Mouse (Mus musculus) cerebellum, adult (tissue): Measurements from ENCODE around the gene Phf5a.

Experiments used
- ATAC-seq: cut with Nextera tagmentation; 2 replicates; pipeline ENCODE4 v1.9.2; 2017; ENCODE audit warnings: mild to moderate bottlenecking, moderate library complexity, mixed read lengths; ENCODE audit not compliant: insufficient number of reproducible peaks, low FRiP score, low TSS enrichment

Phf5a gene

DNA sequence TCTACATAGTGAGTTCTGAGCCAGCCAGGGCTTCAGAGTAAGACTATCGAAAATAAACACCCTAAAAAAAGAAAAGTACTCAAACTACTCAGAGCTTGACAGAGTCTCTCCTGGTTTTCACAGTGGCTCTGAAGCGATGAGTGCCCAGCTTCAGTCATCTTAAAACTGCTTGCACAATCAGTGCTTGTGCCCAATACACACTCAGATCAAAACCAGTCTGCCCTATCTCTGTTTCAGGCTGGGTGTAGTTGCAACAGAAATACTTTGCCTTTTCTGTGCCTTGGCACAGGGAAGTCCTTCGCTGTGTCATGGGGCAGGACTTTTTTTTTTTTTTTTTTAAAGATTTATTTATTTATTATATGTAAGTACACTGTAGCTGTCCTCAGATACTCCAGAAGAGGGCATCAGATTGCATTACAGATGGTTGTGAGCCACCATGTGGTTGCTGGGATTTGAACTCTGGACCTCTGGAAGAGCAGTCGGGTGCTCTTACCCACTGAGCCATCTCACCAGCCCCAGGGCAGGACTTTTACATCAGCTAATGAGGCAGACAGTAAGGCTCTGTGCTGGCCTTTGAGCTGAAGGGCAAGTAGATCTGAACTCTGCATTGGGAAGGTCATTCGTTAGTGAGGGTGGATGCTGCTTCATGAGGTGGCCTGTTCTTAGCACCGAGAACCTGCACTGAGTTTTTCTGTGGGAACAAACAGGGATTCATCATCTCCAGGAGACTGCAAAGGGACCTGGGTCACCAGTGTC lies 15.3 kb upstream of the Phf5a start:
- no peak for ATAC-seq

GRCm38 (mm10) chr15:81885418-81885934 lies 13.8 kb upstream of the Phf5a start:
- no peak for ATAC-seq

- ATAC-seq: no peak
These were observed 10.6 kb upstream of the Phf5a start for GRCm38 (mm10) chr15:81882348-81882747.

DNA sequence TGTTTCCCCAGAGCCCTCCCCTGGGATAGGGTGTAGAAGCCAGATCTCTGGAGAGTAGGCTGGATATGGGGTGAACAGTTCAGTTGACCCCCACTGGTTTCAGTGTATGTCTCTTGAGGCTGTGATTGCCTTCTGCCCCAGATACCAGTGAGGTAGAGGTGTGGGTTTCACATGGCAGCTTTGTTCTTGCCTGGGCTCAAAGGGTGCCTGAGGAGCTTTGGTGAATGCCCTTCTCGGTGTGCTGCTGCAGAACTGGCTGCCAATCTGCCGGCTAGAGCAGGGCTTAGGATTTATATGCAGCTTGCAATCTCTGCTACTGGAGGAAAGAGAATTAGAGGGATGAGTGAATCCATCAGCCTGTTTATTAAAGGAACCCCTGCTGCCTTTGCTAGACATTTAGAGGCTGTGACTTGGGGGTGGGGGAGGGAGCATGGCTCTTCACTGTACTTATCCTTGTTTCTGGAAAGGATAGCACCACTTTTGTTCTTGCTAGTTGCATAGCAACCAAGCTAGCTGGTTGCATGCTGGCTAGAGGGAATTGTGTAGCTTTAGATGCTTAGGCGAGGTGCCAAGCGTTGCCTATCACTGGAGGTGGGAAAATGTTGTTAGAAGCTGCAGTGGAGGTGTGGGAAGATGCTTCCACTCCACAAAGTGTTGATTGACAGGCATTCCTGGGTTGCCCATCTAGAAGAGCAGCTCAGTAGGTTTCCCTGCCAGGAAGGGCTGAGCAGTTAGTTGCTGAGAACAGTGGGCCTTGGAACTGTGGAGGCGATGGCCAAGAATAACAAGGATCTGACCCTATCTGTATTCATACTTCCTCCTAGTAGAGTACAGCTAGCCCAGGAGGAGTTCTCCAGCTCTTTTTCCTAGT lies 8.1 kb upstream of the Phf5a start:
- no peak for ATAC-seq

DNA sequence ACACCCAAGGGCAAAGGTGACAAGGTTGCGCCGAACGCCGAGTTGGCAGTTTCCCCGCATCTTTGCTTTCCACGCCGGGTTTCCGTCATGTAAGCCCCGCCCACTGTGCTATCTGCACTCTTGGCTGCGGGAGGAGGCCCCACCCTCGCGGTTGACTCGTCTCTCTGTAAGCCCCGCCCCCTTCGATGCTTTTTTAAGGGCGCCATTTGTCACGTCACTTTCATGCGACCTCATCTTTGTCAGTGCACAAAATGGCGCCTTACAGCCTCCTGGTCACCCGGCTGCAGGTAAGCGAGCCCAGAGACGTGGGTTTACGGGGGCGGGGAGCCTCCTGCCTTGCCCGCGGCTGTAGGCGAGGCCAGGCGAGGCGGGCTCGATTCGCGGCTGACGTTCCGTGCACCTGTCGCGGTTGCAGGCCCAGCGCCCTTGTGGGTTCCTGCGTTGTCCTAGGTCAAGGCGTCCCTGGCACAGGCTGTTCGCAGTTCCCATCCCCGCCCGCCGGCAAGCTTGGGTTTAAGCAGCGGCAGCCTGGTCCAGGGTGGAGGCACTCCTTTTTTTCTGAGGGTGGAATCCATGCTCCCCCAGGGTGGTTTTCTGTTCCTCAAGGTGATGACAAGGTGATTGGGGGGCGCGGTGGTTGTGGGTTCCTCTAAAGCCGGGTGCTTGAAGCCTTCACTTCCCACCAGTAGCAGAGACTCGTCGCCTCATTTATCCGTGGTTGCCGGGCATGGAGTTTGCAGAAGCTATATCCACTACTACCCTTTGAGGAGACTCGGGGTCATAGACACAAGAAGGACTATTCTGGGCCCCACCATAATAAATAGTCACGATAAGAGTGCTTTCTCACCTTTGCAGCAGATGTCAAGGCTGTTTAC lies 788 bp upstream of the Phf5a start, which contains the start of gene Aco2:
Gene Aco2 (plus strand): TSS at position 48 of the 875 bp plus-strand sequence.
- ATAC-seq: peak; percentile 75

DNA sequence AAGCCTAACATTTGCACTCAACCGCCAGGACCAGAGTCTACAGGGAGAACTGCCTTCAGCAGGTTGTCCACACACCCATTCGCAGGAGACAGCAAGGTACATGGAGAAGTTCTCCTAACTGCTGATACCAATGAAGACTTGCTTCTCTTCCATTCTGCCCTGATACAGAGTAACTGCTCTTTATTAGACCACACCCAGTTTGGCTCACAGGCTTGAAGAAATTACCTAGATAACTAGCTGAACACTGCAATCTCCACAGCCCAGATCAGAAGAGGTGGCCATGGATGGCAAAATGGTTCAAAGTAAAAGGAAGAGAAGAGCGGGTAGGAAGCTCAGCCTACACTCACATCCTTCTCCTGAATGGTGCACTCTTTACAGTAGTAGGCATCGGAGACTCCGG lies 1.7 kb downstream of the Phf5a start:
- ATAC-seq: no peak

DNA sequence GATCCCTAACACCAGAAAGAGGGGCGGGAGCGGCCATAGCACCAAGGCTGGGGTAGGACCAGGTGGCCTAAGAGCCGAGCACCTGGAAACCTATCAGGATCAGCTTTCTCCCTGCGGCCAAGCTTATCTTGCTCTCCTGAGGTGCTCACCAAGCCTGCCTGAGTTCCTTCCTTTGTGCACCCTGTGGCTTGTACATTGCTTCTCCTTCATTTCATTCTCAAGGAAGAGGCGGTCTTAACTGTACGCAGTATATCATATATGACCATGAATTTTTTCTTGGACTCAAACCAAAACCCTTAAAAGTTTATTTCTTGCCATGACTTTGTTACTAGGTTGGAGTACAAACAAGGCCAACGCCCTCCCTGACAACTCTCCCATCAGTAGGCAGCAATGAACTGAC lies 7.5 kb downstream of the Phf5a start:
- ATAC-seq: no peak

DNA sequence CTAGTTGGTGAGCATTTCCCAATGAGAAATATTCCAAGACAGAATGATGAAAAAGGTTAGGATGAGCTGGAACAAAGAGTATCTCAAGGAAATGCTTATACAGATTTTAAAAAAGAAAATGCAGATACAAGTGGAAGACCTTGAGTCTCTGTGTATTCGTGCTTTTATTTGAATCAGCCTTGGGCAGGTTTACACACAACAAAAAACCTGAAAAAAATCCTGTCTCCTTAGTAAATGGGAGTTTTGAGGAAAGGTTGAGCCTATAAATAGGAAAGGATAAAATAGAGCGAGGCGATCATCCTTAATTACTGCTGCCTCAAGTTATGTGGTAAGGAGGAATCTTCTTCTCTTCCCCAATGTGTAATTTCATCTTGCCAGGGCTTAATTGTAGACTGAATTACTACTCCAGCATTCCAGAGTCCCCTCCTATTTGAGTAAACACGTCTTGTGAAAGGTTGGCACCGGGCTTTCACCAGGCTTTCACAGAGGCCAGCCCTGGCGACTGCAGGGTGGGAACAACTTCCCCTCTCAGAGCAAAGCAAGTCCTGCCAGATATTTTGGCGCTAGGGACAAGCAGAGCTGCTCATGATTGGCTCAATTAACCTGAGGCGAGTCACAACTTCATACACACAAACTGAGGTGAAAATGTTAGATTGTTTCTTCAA lies 11.1 kb downstream of the Phf5a start:
- no peak for ATAC-seq

DNA sequence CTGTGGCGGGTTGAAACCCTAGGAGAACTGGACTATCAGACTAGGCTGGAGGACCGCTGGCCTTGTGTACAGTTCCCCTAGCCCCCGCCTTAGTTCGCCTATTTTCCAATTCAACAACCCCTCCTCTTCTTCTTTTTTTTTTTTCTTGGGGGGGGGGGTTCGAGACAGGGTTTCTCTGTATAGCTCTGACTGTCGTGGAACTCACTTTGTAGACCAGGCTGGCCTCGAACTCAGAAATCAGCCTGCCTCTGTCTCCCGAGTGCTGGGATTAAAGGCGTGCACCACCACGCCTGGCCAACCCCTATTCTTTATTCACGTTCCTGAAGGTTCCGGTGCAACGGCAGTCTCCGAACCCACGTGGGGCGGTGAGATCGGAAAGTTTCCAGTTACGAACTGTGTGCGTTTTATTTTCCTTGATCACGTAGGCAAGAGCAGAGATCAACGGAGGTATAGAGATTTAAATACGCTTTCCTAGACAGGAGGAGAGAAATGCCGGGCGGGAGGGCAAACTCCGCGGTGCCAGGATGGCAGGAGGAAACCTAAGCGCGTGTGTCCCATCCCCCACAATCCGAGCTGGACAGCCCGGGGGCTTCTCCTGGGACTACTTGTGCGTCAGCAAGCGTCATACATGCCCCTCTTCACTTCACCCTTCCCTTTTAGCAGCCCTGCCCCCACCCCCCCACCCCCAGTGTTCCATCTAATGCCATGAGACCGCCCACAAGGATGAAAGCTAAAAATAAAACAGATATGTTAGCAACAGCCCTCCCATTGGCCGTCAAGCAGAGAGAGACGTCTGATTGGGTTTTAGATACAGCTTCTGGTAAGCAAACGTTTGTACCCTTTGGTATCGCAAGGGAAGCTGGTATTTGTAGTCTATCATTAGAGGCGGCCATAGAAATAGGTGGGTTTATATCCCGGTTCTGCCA lies 12.1 kb downstream of the Phf5a start:
- peak; percentile 64 for ATAC-seq

GRCm38 (mm10) chr15:81858517-81859329 lies 13.0 kb downstream of the Phf5a start, which contains the start of gene Tob2:
TSS of gene Tob2 (minus strand) at chr15:81858796.
- 0 out of 2 replicates have a peak, but pooled peaks have one; percentile 1 for ATAC-seq

GRCm38 (mm10) chr15:81858138-81858516 lies 13.6 kb downstream of the Phf5a start:
- 0 out of 2 replicates have a peak, but pooled peaks have one; percentile 21 for ATAC-seq

DNA sequence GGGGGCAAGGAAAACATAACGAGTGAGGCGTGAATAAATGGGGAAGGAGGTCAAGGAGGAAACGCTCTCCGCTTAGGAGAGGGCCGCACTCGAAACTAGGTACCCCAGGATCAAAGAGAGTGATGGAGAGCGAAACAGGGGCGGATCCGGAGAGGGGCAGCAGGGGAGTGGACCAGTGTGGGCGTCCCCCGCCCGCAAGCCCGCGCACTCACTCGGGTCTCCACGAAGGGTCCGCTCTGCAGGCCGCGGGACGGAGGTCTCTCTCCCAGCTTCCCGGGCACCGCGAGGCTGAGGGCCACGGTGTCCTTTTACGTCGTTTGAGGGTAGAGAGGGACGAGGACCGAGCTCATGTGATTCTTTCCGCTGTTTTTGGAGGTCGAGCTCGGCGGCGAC lies 14.0 kb downstream of the Phf5a start:
- no peak for ATAC-seq

DNA sequence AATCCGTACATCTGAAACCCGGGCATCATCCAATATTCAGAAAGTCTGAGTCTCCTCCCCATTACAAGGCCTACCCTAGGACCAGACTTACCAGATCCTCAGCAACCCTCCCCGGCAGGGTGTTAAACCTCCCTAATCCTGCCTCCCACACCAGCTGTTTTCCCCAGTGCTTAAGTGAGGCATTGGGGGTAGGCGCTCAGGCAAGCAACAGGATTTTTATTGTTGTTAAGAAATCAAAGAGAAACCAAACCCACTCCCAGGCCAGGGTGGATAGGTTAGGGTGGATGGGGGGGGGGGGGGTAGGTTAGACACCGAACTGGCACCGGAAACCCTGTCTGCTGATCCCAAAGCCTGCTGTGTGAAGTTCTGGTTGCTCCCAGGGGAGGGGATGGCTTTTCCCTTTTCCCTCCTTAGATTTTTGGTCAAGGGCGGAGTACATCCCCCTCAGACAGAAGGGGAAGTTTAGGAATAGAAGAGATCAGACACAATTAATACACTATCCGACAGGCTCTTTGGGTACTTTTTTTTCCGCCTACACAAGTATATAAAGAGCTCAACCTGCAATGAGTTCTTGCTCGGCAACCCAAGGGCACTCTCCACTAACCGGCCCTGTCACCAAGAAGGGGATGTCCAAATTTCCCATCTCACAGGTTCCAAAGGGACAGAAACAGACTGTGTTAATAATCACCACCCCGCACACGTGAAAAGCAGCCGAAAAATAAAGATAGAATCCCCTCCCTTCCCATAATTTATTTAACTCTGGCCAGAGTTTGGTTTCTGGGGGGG lies 14.6 kb downstream of the Phf5a start:
- ATAC-seq: no peak

DNA sequence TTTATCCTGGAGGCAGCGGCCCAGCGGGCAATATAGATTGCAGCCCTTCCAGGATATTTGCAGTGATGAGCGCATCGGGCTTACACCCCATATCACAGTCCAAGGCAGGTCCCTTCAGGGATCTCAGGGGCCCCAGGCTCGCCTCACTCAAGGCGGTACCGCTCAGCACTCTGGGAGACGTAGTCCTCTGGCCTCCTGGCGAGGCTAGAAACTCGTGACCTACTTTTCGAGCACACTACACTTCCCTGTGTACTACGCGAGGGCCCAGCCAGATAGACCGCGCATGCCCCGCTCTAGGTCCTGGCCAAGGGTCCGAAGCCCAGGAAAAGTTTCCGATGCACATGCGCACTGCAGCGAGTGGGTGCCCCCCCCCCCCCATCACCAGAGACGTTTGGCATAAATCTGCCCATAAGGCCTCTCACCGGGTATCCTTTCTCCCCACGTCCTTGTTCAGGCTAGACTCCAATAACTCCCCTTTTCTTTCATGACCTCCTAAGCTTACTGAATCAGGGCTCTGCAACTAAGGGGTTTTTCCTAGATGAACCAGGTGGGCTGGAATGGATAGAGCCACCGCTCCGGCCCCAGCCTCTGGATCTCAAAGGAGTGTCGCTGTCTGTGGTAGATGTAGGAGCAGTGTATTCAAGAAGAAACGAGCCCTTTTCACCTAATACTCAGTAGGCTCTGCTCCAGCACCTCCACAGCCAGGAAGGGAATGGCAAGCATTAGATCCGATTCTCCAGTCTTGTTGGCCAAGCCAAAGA lies 15.5 kb downstream of the Phf5a start:
- ATAC-seq: peak; percentile 86

- no peak for ATAC-seq
These were observed 18.6 kb downstream of the Phf5a start for GRCm38 (mm10) chr15:81853081-81853480.

- no peak for ATAC-seq
These were observed 19.2 kb downstream of the Phf5a start for GRCm38 (mm10) chr15:81852411-81853000.
